Mouse (Mus musculus) MEL (cell line): ENCODE results near the gene Grip1. TPM values are rescaled to one million over a fixed set of nuclear protein-coding genes. Genes with fewer than 3 reads are reported as not detected.

Experiments used
- DNase-seq: peaks from one replicate; pipeline ENCODE4 v3.0.0; 2011; ENCODE audit warnings: low read depth, low spot score
- H3K27ac ChIP-seq: 2 replicates; pipeline ENCODE4 v1.5.1; 2012; ENCODE audit warnings: low read depth, mild to moderate bottlenecking, control low read depth, low read length, moderate library complexity; ENCODE audit not compliant: control insufficient read depth
- H3K27me3 ChIP-seq, 2 experiments: fragments of 150-350 bp in 1 of 2; sonication (generic) in 1 of 2; 2 replicates each; pipeline ENCODE4 v1.6.1; 2012; ENCODE audit warnings: low read length in 2 of 2, mild to moderate bottlenecking in 2 of 2, improper control_type of control experiment in 1 of 2, moderate library complexity in 1 of 2; ENCODE audit not compliant: insufficient read depth in 2 of 2, control insufficient read depth in 1 of 2
- H3K36me3 ChIP-seq, 2 experiments: 2 replicates each; pipeline ENCODE4 v1.6.1; 2012 to 2014; ENCODE audit warnings: low read length in 2 of 2, improper control_type of control experiment in 1 of 2, inconsistent platforms in 1 of 2, mild to moderate bottlenecking in 1 of 2; ENCODE audit not compliant: insufficient read depth in 2 of 2, control insufficient read depth in 1 of 2
- H3K4me1 ChIP-seq, 2 experiments: fragments of 150-350 bp in 1 of 2; sonication (generic) in 1 of 2; 2 replicates each; pipeline ENCODE4 v1.6.1; 2012; ENCODE audit warnings: low read length in 2 of 2, improper control_type of control experiment in 1 of 2, mild to moderate bottlenecking in 1 of 2; ENCODE audit not compliant: insufficient read depth in 2 of 2, control insufficient read depth in 1 of 2
- H3K4me3 ChIP-seq, 2 experiments: fragments of 150-350 bp in 1 of 2; sonication (generic) in 1 of 2; 2 replicates each; pipeline ENCODE4 v1.5.1; 2012; ENCODE audit warnings: low read depth in 2 of 2, low read length in 2 of 2, mild to moderate bottlenecking in 2 of 2, moderate library complexity in 2 of 2, control low read depth in 1 of 2, improper control_type of control experiment in 1 of 2; ENCODE audit not compliant: control insufficient read depth in 1 of 2, insufficient read depth in 1 of 2
- H3K79me2 ChIP-seq: 2 replicates; pipeline ENCODE4 v1.6.1; 2012; ENCODE audit warnings: mild to moderate bottlenecking, low read length, moderate library complexity; ENCODE audit not compliant: control insufficient read depth, poor library complexity, insufficient read depth
- H3K9ac ChIP-seq: 2 replicates; pipeline ENCODE4 v1.6.1; 2012; ENCODE audit warnings: low read depth, mild to moderate bottlenecking, control low read depth, low read length, moderate library complexity; ENCODE audit not compliant: control insufficient read depth, poor library complexity, severe bottlenecking
- H3K9me3 ChIP-seq: fragments of 150-350 bp; sonication (generic); replicated peaks from 2 replicates; pipeline ENCODE4 v1.6.1; 2012; ENCODE audit warnings: mild to moderate bottlenecking, low read length, improper control_type of control experiment, moderate library complexity; ENCODE audit not compliant: insufficient read depth
- BHLHE40 ChIP-seq: IDR thresholded peaks from 2 replicates; pipeline ENCODE4 v1.6.1; 2012; ENCODE audit warnings: low read depth, mild to moderate bottlenecking, inconsistent platforms, low read length, improper control_type of control experiment, borderline replicate concordance
- CHD2 ChIP-seq: IDR thresholded peaks from 2 replicates; pipeline ENCODE4 v1.6.1; 2011; ENCODE audit warnings: low read length, improper control_type of control experiment
- CTCF ChIP-seq, 3 experiments: IDR thresholded peaks in 2 of 3; conservative IDR thresholded peaks in 1 of 3; 2 replicates each; pipeline ENCODE4 v1.5.1; 2011 to 2012; ENCODE audit warnings: low read length in 3 of 3, low read depth in 2 of 3, mild to moderate bottlenecking in 2 of 3, improper control_type of control experiment in 1 of 3, inconsistent platforms in 1 of 3, mixed read lengths in 1 of 3, moderate library complexity in 1 of 3; ENCODE audit not compliant: control insufficient read depth in 1 of 3, insufficient read depth in 1 of 3, poor library complexity in 1 of 3, severe bottlenecking in 1 of 3
- ELF1 ChIP-seq: IDR thresholded peaks from 2 replicates; pipeline ENCODE4 v1.6.1; 2014; ENCODE audit warnings: low read depth, mild to moderate bottlenecking, inconsistent platforms, low read length, improper control_type of control experiment, moderate library complexity
- EP300 ChIP-seq, 2 experiments: IDR thresholded peaks; 2 replicates each; pipeline ENCODE4 v1.6.1; 2011; ENCODE audit warnings: improper control_type of control experiment in 2 of 2, low read length in 2 of 2, low read depth in 1 of 2, mild to moderate bottlenecking in 1 of 2
- HCFC1 ChIP-seq: IDR thresholded peaks from 2 replicates; pipeline ENCODE4 v1.6.1; 2012; ENCODE audit warnings: low read depth, mild to moderate bottlenecking, inconsistent platforms, low read length, improper control_type of control experiment, moderate library complexity
- JUND ChIP-seq: IDR thresholded peaks from 2 replicates; pipeline ENCODE4 v1.6.1; 2011; ENCODE audit warnings: low read depth, mild to moderate bottlenecking, improper control_type of control experiment, low read length
- KAT2A ChIP-seq: conservative IDR thresholded peaks from 2 replicates; pipeline ENCODE4 v1.6.1; 2012; ENCODE audit warnings: low read depth, low read length, improper control_type of control experiment, inconsistent platforms
- MAFK ChIP-seq: IDR thresholded peaks from 2 replicates; pipeline ENCODE4 v1.6.1; 2011; ENCODE audit warnings: low read depth, mild to moderate bottlenecking, low read length, improper control_type of control experiment, borderline replicate concordance
- MAX ChIP-seq: IDR thresholded peaks from 2 replicates; pipeline ENCODE4 v1.6.1; 2011; ENCODE audit warnings: low read length, improper control_type of control experiment
- MAZ ChIP-seq: IDR thresholded peaks from 2 replicates; pipeline ENCODE4 v1.6.1; 2012; ENCODE audit warnings: low read depth, mild to moderate bottlenecking, inconsistent platforms, low read length, improper control_type of control experiment
- MXI1 ChIP-seq: IDR thresholded peaks from 2 replicates; pipeline ENCODE4 v1.6.1; 2011; ENCODE audit warnings: mild to moderate bottlenecking, low read depth, low read length, improper control_type of control experiment
- MYB ChIP-seq: IDR thresholded peaks from 2 replicates; pipeline ENCODE4 v1.6.1; 2011; ENCODE audit warnings: mild to moderate bottlenecking, low read depth, low read length, improper control_type of control experiment
- NELFE ChIP-seq: IDR thresholded peaks from 2 replicates; pipeline ENCODE4 v1.6.1; 2011; ENCODE audit warnings: low read depth, low read length, improper control_type of control experiment
- NRF1 ChIP-seq: IDR thresholded peaks from 2 replicates; pipeline ENCODE4 v1.6.1; 2014; ENCODE audit warnings: low read depth, mild to moderate bottlenecking, inconsistent platforms, low read length, improper control_type of control experiment, moderate library complexity; ENCODE audit not compliant: poor library complexity, insufficient read depth, severe bottlenecking
- POLR2A ChIP-seq, 2 experiments: IDR thresholded peaks; 2 replicates each; pipeline ENCODE4 v1.6.1; 2011 to 2012; ENCODE audit warnings: low read length in 2 of 2, mild to moderate bottlenecking in 2 of 2, control low read depth in 1 of 2, improper control_type of control experiment in 1 of 2, low read depth in 1 of 2, moderate library complexity in 1 of 2; ENCODE audit not compliant: control insufficient read depth in 1 of 2, insufficient read depth in 1 of 2, poor library complexity in 1 of 2
- POLR2AphosphoS2 ChIP-seq: IDR thresholded peaks from 2 replicates; pipeline ENCODE4 v1.6.1; 2011; ENCODE audit warnings: low read length, improper control_type of control experiment
- RAD21 ChIP-seq: IDR thresholded peaks from 2 replicates; pipeline ENCODE4 v1.6.1; 2011; ENCODE audit warnings: mild to moderate bottlenecking, low read depth, low read length, improper control_type of control experiment
- RCOR1 ChIP-seq: IDR thresholded peaks from 2 replicates; pipeline ENCODE4 v1.6.1; 2012; ENCODE audit warnings: low read depth, mild to moderate bottlenecking, inconsistent platforms, low read length, improper control_type of control experiment
- SIN3A ChIP-seq: IDR thresholded peaks from 2 replicates; pipeline ENCODE4 v1.6.1; 2012; ENCODE audit warnings: low read length, improper control_type of control experiment, inconsistent platforms
- TCF12 ChIP-seq: IDR thresholded peaks from 2 replicates; pipeline ENCODE4 v1.6.1; 2014; ENCODE audit warnings: low read depth, mild to moderate bottlenecking, inconsistent platforms, low read length, improper control_type of control experiment, moderate library complexity
- UBTF ChIP-seq: IDR thresholded peaks from 2 replicates; pipeline ENCODE4 v1.6.1; 2012; ENCODE audit warnings: low read depth, mild to moderate bottlenecking, inconsistent platforms, low read length, improper control_type of control experiment, moderate library complexity, borderline replicate concordance; ENCODE audit not compliant: insufficient read depth
- USF2 ChIP-seq, 2 experiments: IDR thresholded peaks; 2 replicates each; pipeline ENCODE4 v1.6.1; 2011 to 2012; ENCODE audit warnings: improper control_type of control experiment in 2 of 2, low read length in 2 of 2, borderline replicate concordance in 1 of 2, inconsistent platforms in 1 of 2, low read depth in 1 of 2, mild to moderate bottlenecking in 1 of 2; ENCODE audit not compliant: insufficient read depth in 1 of 2
- ZKSCAN1 ChIP-seq: IDR thresholded peaks from 2 replicates; pipeline ENCODE4 v1.6.1; 2012; ENCODE audit warnings: low read depth, mild to moderate bottlenecking, inconsistent platforms, low read length, improper control_type of control experiment, moderate library complexity
- ZMIZ1 ChIP-seq: IDR thresholded peaks from 2 replicates; pipeline ENCODE4 v1.6.1; 2012; ENCODE audit warnings: low read depth, mild to moderate bottlenecking, inconsistent platforms, low read length, improper control_type of control experiment, moderate library complexity
- ZNF384 ChIP-seq: IDR thresholded peaks from 2 replicates; pipeline ENCODE4 v1.6.1; 2012; ENCODE audit warnings: low read depth, mild to moderate bottlenecking, inconsistent platforms, low read length, improper control_type of control experiment
- polyA plus RNA-seq, 2 experiments: library from polyadenylated mRNA; stranded (reverse) in 1 of 2; unstranded in 1 of 2; fragments of >175 nt in 1 of 2; fragments of >200 nt in 1 of 2; gene quantifications; 2 replicates each; pipeline versions ENCODE4 v1.2.1 to v1.2.4; 2012; ENCODE audit warnings: low replicate concordance in 2 of 2, low read depth in 1 of 2; ENCODE audit not compliant: insufficient read length in 2 of 2, insufficient read depth in 1 of 2, missing spikeins in 1 of 2
- total RNA-seq: library from RNA; depleted of rRNA; stranded (reverse); fragments of 300-350 nt; gene quantifications from 2 replicates; pipeline ENCODE4 v1.2.3, GENCODE M21; 2012

Gene Grip1
- total and polyA plus RNA-seq, 3 experiments, result 0.04 TPM; not detected in 2

- Histone ChIP-seq H3K79me2 (no peaks in the 10 kb centered on the region; the same call in 1 of the 2 replicates), H3K4me3 (no peak overlapping the region), H3K9me3 (no peaks in the 10 kb centered on the region), H3K4me1 (no peaks in the 10 kb centered on the region), H3K27ac (no peak overlapping the region), H3K27me3 (no peaks in the 10 kb centered on the region; a peak in 1 of 4 replicates), H3K9ac (no peak overlapping the region), H3K36me3 (peaks cover 0 to 3% of the 10 kb centered on the region in 2 experiments; a peak in 2 of 4 replicates)
- no peak for DNase-seq
- no peak for TF ChIP-seq HCFC1
- no peak for TF ChIP-seq ZKSCAN1
- TF ChIP-seq ZNF384, result no peak
- TF ChIP-seq EP300 (IDR thresholded peaks at IDR 0.05; ENCODE audit: low read depth in 1 of 2, low read length in 2 of 2), result no peak
- no peak for TF ChIP-seq NELFE
- no peak for TF ChIP-seq MAX
- TF ChIP-seq CHD2, result no peak
- TF ChIP-seq MYB, result no peak
- no peak for TF ChIP-seq BHLHE40
- TF ChIP-seq ZMIZ1, result no peak
- TF ChIP-seq ELF1, result no peak
- TF ChIP-seq MXI1, result no peak
- TF ChIP-seq MAZ, result no peak
- TF ChIP-seq MAFK, result no peak
- TF ChIP-seq KAT2A, result no peak
- TF ChIP-seq POLR2A (IDR thresholded peaks at IDR 0.05; ENCODE audit: control insufficient read depth in 1 of 2, insufficient read depth in 1 of 2, low read depth in 1 of 2, low read length in 2 of 2, poor library complexity in 1 of 2), result no peak
- TF ChIP-seq POLR2AphosphoS2, result no peak
- TF ChIP-seq CTCF (IDR thresholded peaks at IDR 0.05 in 2 of 3, conservative IDR thresholded peaks at IDR 0.05 in 1 of 3; ENCODE audit: control insufficient read depth in 1 of 3, insufficient read depth in 1 of 3, low read depth in 2 of 3, low read length in 3 of 3, poor library complexity in 1 of 3, severe bottlenecking in 1 of 3), result no peak
- no peak for TF ChIP-seq UBTF
Observed at GRCm38 (mm10) chr10:120115249-120115648, 661.6 kb downstream of the Grip1 start.

GRCm38 (mm10) chr10:120123721-120124120 is 670.1 kb downstream of the Grip1 start:
- H3K9ac ChIP-seq, result no peak overlapping the region
- H3K27me3 ChIP-seq, result no peaks in the 10 kb centered on the region; a peak in 1 of 4 replicates
- no peaks in the 10 kb centered on the region for H3K36me3 ChIP-seq
- no peaks in the 10 kb centered on the region for H3K9me3 ChIP-seq
- TF ChIP-seq CHD2 (no peak), USF2 (IDR thresholded peaks at IDR 0.05; ENCODE audit: borderline replicate concordance in 1 of 2, insufficient read depth in 1 of 2, low read depth in 1 of 2, low read length in 2 of 2) (no peak), KAT2A (no peak), RAD21 (no peak), TCF12 (no peak), SIN3A (no peak), BHLHE40 (no peak), MAZ (no peak), RCOR1 (no peak), JUND (no peak), NRF1 (no peak), CTCF (IDR thresholded peaks at IDR 0.05 in 2 of 3, conservative IDR thresholded peaks at IDR 0.05 in 1 of 3; ENCODE audit: control insufficient read depth in 1 of 3, insufficient read depth in 1 of 3, low read depth in 2 of 3, low read length in 3 of 3, poor library complexity in 1 of 3, severe bottlenecking in 1 of 3) (no peak; a peak in 1 of 6 replicates)
- no peak overlapping the region for H3K4me3 ChIP-seq
- no peaks in the 10 kb centered on the region for H3K79me2 ChIP-seq
- DNase-seq, result peak; percentile 33
- H3K4me1 ChIP-seq, result no peaks in the 10 kb centered on the region
- H3K27ac ChIP-seq, result no peak overlapping the region
